Mouse (Mus musculus) forebrain, embryonic 10.5 days (tissue): ENCODE data around the gene Foxred2. TPM values are rescaled to one million over a fixed set of nuclear protein-coding genes. Genes with fewer than 3 reads are reported as not detected.

Source experiments
- DNase-seq: peaks from one replicate; pipeline ENCODE4 v3.0.0-alpha.2; 2017; ENCODE audit warnings: low spot score; ENCODE audit errors: extremely low spot score
- H3K27ac ChIP-seq: fragments of 300-500 bp; sonication (generic); 2 replicates; pipeline ENCODE4 v1.5.1; 2016; ENCODE audit warnings: mild to moderate bottlenecking
- H3K27me3 ChIP-seq: fragments of 300-500 bp; sonication (generic); 2 replicates; pipeline ENCODE4 v1.6.1; 2016; ENCODE audit warnings: mild to moderate bottlenecking; ENCODE audit not compliant: poor library complexity, severe bottlenecking
- H3K36me3 ChIP-seq: fragments of 300-500 bp; sonication (generic); replicated peaks from 2 replicates; pipeline ENCODE4 v1.6.1; 2016; ENCODE audit warnings: mild to moderate bottlenecking, moderate library complexity
- H3K4me1 ChIP-seq: fragments of 300-500 bp; sonication (generic); 2 replicates; pipeline ENCODE4 v1.6.1; 2016
- H3K4me3 ChIP-seq: fragments of 300-500 bp; sonication (generic); 2 replicates; pipeline ENCODE4 v1.5.1; 2016; ENCODE audit warnings: mild to moderate bottlenecking, moderate library complexity
- H3K9me3 ChIP-seq: fragments of 300-500 bp; sonication (generic); 2 replicates; pipeline ENCODE4 v1.6.1; 2016; ENCODE audit warnings: mild to moderate bottlenecking, moderate library complexity
- WGBS: fragments of 180-500 bp; shearing (Covaris S2); methylation state at CpG from one replicate; pipeline ENCODE4 v1.1.7; 2016; 5-methylcytosine and 5-hydroxymethylcytosine counted together
- polyA plus RNA-seq: library from polyadenylated mRNA; unstranded; fragments of >200 nt; fragmentation: Nextera tagmentation; extraction: Ambion mirVana; gene quantifications from 2 replicates; pipeline ENCODE4 v1.2.1, GENCODE M21; 2016

Gene Foxred2
- polyA plus RNA-seq, 1 experiment from 2014 or later = 7.9 TPM

DNA sequence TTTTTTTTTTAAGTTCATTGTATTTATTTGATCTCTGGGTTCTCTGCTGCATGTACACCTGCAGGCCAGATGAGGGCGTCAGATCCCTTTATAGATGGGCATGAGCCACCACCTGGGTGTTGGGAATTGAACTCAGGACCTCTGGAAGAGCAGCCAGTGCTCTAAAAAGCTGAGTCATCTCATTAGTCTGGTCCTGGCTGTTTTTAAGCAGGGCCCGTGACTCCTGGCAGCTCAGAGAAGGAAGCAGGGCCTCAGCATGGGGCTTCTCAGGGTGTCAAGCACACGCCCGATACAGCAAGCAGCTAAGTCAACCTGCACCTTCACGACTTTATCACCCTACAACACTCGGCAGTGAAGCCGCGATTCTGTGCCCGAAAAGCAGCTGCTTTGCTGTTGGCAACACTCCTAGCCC lies 8.6 kb upstream of the Foxred2 start:
- Histone ChIP-seq H3K36me3 (peaks cover 92% of the 10 kb centered on the region), H3K27me3 (no peaks in the 10 kb centered on the region), H3K4me3 (no peak overlapping the region), H3K4me1 (peaks cover 13% of the 10 kb centered on the region), H3K9me3 (no peaks in the 10 kb centered on the region), H3K27ac (no peak overlapping the region)
- no peak for DNase-seq
- WGBS = 91% methylated on average over 9 of the region's 9 CpGs

DNA sequence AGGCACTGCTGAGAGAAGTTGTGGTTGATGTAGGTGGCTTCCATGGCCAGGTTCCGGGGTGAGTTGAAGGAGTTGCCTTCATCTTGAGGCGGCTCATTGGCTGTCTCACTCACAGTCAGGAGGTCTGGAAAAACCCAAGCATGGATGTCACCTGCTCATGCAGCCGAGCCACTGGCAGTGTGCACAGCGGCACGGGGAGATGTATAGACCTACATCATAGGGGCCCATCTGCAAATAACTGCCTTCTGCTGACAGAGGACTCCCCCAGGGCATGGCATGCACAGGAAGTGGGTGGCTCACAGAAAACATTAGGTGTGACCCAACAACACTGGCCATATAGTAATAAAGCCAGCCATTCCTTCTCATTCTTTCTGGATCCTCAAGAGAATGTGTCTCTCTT lies 5.9 kb upstream of the Foxred2 start:
- Histone ChIP-seq H3K36me3 (peaks cover 97% of the 10 kb centered on the region), H3K27ac (no peak overlapping the region), H3K9me3 (no peaks in the 10 kb centered on the region), H3K4me1 (peaks cover 3% of the 10 kb centered on the region), H3K4me3 (no peak overlapping the region), H3K27me3 (peaks cover 9% of the 10 kb centered on the region; the same call in 1 of the 2 replicates)
- DNase-seq = no peak
- WGBS = 95% methylated on average over 5 of the region's 5 CpGs

DNA sequence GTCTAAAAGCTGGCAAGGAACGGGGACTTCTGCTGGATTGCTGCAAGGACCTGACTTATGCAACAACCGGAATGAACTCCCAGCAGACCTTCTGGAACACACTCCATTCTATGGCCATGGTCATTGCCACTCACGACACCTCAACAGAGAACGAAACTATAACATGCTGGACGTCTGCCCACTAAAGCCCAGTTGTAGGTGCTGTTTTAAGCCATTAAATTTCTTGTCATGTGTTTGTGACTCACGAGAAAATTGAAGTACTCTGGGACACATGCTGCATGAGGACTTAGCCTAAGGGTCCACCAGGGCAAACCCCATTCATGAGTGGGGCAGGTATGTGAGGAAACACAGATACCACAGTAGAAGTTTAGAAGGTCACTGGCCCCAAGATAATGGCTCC lies 4.2 kb upstream of the Foxred2 start:
- no peaks in the 10 kb centered on the region for H3K9me3 ChIP-seq
- no peak overlapping the region for H3K4me3 ChIP-seq
- peaks cover 80% of the 10 kb centered on the region for H3K36me3 ChIP-seq
- DNase-seq = no peak
- peaks cover 20% of the 10 kb centered on the region for H3K4me1 ChIP-seq
- WGBS = 90% methylated on average over 6 of the region's 6 CpGs
- peaks cover 20% of the 10 kb centered on the region for H3K27me3 ChIP-seq
- H3K27ac ChIP-seq = no peak overlapping the region

DNA sequence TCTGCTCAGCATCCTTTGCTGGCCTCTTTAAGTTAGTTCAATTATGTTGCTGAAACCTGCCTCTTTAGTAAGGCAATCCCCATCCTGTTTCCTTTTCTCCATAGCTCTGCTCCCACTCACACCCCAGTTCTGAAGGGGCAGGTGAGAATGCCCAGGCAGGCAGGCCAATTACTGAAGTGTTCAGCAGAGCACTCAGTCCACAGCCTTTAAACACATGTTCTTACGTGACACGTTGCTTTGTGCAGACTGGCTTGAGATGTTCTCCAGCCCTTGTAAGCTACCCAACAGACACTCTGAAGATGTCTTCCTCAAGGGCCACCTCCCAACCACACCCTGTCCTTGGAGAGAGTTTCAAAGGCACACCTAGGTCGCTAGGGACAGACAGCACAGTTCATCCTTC lies 1.5 kb upstream of the Foxred2 start:
- 65% methylated on average over 3 of the region's 3 CpGs for WGBS
- Histone ChIP-seq H3K4me3 (no peak overlapping the region), H3K9me3 (no peaks in the 10 kb centered on the region), H3K36me3 (peaks cover 62% of the 10 kb centered on the region), H3K4me1 (peaks cover 36% of the 10 kb centered on the region), H3K27ac (no peak overlapping the region), H3K27me3 (peaks cover 38% of the 10 kb centered on the region)
- DNase-seq = no peak

DNA sequence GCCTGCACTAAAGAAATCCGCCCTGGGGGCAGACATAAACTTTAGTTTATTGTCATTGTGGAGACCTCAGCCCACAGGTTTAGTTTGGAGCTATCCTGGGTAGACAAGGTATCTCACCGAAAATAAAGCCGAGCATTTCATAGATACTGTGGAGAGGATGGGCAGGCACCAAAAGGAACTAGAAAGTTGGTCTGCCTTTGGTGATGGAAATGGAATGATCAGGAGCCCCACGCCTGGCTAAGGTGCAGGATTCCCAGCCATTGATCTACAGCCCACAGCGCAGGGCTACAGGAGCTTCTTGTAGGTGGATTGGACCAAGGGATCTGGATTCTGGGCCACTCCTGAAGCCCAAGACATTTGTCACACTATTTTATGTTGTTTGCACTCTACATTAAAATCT lies 1.1 kb upstream of the Foxred2 start:
- Histone ChIP-seq H3K4me3 (no peak overlapping the region), H3K27me3 (peaks cover 38% of the 10 kb centered on the region), H3K36me3 (peaks cover 62% of the 10 kb centered on the region), H3K9me3 (no peaks in the 10 kb centered on the region), H3K27ac (no peak overlapping the region), H3K4me1 (peaks cover 36% of the 10 kb centered on the region)
- no peak for DNase-seq
- WGBS = 50% methylated on average over 5 of the region's 5 CpGs

DNA sequence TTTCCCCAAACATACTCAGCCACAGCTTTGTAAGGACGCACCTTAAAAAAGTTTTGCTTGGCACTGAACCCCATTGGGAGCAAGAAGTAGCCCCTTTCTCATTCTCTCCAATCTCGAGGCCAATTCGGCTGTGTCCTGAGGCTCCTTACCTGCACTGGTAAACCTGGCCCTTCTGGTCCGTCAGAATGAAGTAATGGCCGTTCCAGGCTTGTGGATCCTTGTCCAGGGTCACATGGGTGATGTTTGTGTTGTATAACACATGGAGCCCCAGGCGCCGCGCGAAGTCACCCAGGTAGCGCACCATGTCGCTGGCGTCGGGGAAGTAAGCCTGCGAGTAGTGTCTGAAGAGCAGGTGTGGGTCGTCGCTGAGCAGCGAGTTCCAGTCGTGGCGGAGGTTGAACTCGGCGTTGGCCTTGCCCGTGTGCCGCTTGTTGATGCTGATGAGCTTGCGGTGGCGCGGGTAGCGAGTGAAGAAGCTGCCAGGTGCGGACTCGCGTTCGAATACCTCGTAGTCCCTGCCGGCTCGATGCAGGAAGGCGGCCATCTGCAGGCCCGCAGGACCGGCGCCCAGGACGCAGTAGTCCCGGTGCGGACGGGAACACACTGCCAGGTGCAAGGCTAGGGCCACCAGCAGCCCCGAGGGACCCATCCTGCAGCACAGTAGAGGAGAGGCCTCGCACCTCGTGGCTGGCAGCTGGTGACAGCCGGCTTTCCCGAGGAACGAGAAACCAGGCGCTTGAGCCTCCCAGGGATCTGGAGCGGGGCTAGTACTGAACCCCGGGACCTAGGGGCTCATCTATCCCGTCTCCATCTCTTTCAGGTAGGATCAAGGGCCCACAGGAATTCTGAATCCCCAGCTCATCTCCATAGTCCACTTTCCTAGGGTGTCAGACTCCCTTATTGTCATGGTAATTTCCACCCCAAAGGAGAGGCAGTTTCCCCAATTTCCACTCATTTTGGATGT lies 800 bp downstream of the Foxred2 start:
- peaks cover 36% of the 10 kb centered on the region for H3K4me1 ChIP-seq
- H3K9me3 ChIP-seq = no peaks in the 10 kb centered on the region
- WGBS = 10% methylated on average over 52 of the region's 52 CpGs
- peak overlapping the region; percentile 69 for H3K4me3 ChIP-seq
- DNase-seq = peak; percentile 45
- H3K27me3 ChIP-seq = peaks cover 38% of the 10 kb centered on the region
- H3K36me3 ChIP-seq = peaks cover 58% of the 10 kb centered on the region
- H3K27ac ChIP-seq = peak overlapping the region; percentile 85

DNA sequence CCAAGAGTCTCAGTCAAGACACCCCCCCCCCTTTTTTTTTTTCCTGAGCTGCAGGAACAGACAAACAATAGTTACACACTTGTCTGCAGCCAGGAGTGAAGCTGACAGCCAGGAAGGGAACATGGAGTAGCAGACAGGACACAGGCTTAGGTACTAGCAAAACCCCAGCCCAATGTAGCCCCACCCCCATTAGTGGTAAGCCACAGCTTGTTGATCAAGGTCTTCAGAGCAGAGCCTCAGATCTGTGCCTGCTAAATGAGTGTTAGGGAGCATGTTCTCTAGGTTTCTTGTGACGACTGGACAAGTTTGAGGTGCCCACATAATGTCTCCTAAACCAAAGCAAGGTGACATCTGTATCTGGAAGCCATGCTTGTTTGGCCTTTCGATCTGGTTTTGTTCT lies 2.2 kb downstream of the Foxred2 start:
- Histone ChIP-seq H3K27ac (no peak overlapping the region), H3K4me3 (no peak overlapping the region), H3K9me3 (no peaks in the 10 kb centered on the region), H3K4me1 (peaks cover 36% of the 10 kb centered on the region), H3K36me3 (peaks cover 49% of the 10 kb centered on the region), H3K27me3 (peaks cover 38% of the 10 kb centered on the region)
- 92% methylated on average over 2 of the region's 2 CpGs for WGBS
- DNase-seq = no peak

DNA sequence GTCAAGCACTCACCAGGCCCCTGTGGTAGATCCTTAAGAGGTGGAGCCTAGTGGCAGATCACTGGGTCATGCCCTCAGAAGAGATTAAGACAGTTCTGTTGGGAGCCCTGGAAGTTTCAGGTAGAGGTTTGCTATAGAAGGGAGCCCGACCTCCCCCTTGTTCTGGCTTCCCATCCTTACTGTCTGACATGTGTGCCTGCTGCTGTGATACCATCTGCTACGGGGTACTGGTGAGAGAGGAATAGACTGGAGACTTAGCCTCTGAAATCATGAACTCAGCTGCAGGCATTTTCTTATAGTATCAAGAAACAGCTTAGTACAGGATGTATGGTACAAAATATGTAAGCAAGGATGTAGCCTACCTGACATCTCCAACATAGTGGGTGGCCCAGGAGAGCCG lies 3.6 kb downstream of the Foxred2 start:
- no peak for DNase-seq
- H3K4me1 ChIP-seq = peaks cover 36% of the 10 kb centered on the region
- H3K27ac ChIP-seq = no peak overlapping the region
- peaks cover 34% of the 10 kb centered on the region for H3K27me3 ChIP-seq
- no peaks in the 10 kb centered on the region for H3K9me3 ChIP-seq
- 91% methylated on average over 3 of the region's 3 CpGs for WGBS
- H3K4me3 ChIP-seq = no peak overlapping the region
- peaks cover 39% of the 10 kb centered on the region for H3K36me3 ChIP-seq

DNA sequence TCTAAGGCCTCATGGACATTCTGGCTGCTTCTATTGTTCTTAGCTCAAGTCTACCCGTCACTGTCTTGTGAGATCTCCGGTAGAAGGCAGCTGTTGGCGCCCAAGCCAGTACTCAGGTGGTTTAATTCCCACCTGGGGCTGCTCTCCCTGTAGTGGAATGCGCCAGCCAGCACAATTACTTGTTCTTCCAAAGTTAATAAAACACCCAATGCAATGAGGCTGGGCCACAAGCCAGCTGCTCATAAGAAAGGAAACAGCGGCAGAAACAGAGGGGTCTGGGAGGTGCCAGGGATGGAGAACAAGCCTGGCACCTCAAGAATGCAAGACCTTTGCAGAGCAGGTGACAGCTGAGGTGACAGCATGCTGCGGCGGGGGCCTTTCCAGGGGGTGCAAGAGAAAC lies 7.5 kb downstream of the Foxred2 start:
- Histone ChIP-seq H3K27me3 (peaks cover 1% of the 10 kb centered on the region; the same call in 1 of the 2 replicates), H3K4me1 (0 out of 2 replicates have a peak, but pooled peaks cover 4% of the 10 kb centered on the region), H3K9me3 (no peaks in the 10 kb centered on the region), H3K36me3 (peaks cover 68% of the 10 kb centered on the region), H3K4me3 (no peak overlapping the region), H3K27ac (no peak overlapping the region)
- no peak for DNase-seq
- WGBS = 89% methylated on average over 7 of the region's 7 CpGs

DNA sequence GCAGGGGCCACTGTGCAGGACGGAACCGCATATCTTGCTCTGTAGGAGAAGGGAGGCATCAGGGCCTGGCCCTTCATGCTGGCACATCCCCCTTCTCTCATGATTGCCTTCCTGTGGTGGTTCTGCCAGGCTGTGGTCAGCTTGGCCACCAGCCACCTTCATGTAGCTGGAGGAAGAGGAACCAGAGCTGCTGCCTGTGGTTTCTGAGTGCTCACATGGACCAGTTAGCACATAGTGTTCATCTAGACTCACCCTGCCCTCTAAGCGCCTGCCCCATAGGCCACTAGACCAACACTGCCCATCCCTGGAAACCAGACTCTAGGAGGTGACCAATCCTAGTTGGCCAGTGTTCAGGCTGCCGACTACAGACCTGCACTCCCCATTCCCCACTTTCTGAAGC lies 10.8 kb downstream of the Foxred2 start:
- H3K9me3 ChIP-seq = no peaks in the 10 kb centered on the region
- WGBS = 90% methylated on average over 4 of the region's 4 CpGs
- H3K4me3 ChIP-seq = no peak overlapping the region
- H3K27me3 ChIP-seq = no peaks in the 10 kb centered on the region
- DNase-seq = no peak
- H3K36me3 ChIP-seq = peaks cover 70% of the 10 kb centered on the region
- H3K4me1 ChIP-seq = no peaks in the 10 kb centered on the region
- H3K27ac ChIP-seq = no peak overlapping the region

DNA sequence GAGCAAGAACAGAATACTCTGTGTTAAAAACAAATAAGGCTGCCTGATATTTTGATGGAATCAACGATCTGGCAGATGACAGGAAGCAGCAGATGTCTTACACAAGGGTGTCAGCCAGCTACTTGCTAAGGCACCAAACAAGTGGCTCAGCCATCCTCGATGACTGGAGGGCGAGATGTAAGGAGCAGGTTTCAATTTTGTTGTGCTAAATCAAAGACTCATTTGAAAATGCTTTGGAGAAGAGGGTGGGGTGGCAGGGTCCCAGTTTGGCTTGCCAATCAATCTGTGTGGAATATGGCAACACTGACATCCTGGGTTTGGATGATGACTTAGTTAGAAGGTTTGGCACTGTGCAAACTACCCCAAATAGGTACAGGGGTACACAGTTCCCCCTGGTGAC lies 15.0 kb downstream of the Foxred2 start:
- no peaks in the 10 kb centered on the region for H3K27me3 ChIP-seq
- no peak for DNase-seq
- WGBS = 86% methylated on average over 3 of the region's 3 CpGs
- H3K4me3 ChIP-seq = no peak overlapping the region
- H3K4me1 ChIP-seq = no peaks in the 10 kb centered on the region
- peaks cover 49% of the 10 kb centered on the region for H3K36me3 ChIP-seq
- H3K9me3 ChIP-seq = no peaks in the 10 kb centered on the region
- H3K27ac ChIP-seq = no peak overlapping the region

DNA sequence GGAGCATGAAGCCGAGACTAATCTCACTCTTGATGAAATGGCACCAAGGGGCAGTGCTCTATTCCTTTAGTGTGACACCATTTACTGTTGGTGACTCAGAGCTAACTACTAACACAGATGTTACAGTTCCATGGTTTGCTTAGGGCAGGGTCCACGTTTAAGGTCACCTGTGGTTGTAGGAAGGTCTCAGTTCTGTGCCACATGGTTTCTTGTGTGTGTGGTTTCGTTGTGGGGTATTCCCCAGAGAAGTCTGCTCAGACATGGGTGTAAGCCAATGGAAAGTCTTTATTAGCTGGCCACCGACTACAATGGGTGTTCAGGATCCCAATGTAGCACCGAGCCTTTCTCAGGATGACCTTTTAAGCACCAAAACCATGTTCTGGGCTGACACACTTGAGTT lies 18.0 kb downstream of the Foxred2 start:
- H3K9me3 ChIP-seq = no peaks in the 10 kb centered on the region
- peaks cover 11% of the 10 kb centered on the region for H3K4me1 ChIP-seq
- peaks cover 7% of the 10 kb centered on the region; the same call in 1 of the 2 replicates for H3K27me3 ChIP-seq
- H3K36me3 ChIP-seq = peaks cover 24% of the 10 kb centered on the region
- H3K4me3 ChIP-seq = no peak overlapping the region
- no peak overlapping the region for H3K27ac ChIP-seq
- DNase-seq = no peak
- WGBS = 84% methylated on average over 5 of the region's 5 CpGs

DNA sequence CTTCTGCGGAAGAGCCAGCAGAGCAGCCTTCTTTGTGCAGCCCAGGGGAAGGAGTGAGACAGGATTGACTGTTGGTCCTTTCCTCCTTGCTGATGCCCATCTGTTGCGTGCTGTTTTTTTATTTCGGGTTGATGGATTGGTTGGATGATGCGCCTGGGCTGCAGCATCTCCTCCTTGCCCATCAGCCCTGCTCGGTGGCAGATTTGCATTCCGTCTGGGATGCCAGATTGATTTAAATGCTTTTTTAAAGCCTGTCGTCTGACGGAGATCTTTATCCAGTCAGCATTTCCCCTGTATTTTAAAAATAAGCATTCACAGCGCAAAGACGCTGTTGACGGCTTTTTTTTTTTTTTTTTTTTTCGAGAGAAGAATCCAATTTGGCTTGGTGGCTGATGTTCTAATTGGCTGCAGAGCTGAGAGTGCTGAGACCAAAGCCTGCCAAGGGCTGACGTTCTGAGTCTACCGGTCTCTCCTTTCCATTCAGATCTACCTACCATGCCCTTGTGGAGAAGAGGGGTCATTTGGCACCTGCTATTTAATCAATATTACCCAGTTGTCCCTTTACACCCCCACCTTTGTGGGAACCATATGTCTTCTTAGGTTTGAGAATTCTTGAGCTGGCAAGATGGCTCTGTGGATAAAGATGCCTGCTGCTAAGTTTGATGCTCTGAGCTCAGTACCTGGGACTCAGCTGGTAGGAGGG lies 20.7 kb downstream of the Foxred2 start:
- Histone ChIP-seq H3K36me3 (no peaks in the 10 kb centered on the region), H3K4me1 (peaks cover 13% of the 10 kb centered on the region), H3K9me3 (no peaks in the 10 kb centered on the region), H3K4me3 (no peak overlapping the region), H3K27ac (no peak overlapping the region), H3K27me3 (peaks cover 7% of the 10 kb centered on the region; the same call in 1 of the 2 replicates)
- no peak for DNase-seq
- 87% methylated on average over 14 of the region's 14 CpGs for WGBS
